Mouse (Mus musculus) embryonic fibroblast, embryonic 13.5 days (primary cell): ENCODE data around the gene Ubap1.

ENCODE experiments used
- CTCF ChIP-seq: IDR thresholded peaks from 2 replicates; pipeline ENCODE4 v1.5.1; 2011; ENCODE audit warnings: mild to moderate bottlenecking, control low read depth, low read length, moderate library complexity, borderline replicate concordance; ENCODE audit not compliant: insufficient read depth
- POLR2A ChIP-seq: IDR thresholded peaks from 2 replicates; pipeline ENCODE4 v1.6.1; 2011; ENCODE audit warnings: low read depth, mild to moderate bottlenecking, control low read depth, low read length, moderate library complexity

DNA sequence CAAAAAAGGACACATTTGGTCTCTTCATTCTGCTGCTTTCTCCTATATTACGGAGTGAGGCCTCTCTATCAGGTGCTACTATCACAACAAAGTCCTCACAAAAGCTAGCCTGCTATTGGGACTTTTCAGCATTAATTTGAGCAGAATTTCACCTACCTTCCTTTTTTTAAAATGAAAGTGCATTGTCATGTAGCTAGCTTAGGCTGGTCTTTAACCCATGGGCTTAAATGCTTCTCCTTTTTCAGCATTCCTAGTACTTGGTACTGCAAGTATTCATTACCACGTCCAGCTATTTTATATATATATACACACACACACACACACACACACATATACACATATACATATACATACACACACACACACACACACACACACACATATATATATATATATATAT is 9.9 kb downstream of the Ubap1 start:
- TF ChIP-seq CTCF (no peak), POLR2A (no peak)
